Mouse (Mus musculus): ENCODE measurements at regions not wholly inside any gene's neighbourhood (a gene's known extent, or its start where the extent isn't known, plus 50 kb on each side); places are given as distances from the start of the nearest gene placed in this dataset.

DNA sequence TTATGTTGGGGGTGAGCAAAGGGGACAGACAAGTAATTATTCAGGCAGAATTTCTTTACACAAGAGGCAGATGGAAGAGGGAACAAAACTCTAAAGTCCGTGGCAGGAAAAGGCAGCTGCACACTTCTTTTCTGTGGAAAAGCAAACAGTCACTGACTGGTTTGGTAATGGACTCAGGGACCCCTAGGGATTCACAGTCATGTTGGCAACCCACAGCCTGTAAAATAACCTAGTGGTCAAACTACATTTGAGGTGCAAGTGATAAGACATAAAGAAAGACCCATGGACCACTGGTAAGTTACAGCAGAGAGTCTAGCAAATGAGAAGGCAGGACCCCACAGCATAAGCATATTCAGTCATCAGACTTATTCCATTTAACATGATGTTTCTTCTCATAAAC is 526.4 kb upstream of the Cited2 start:
- Histone ChIP-seq H3K4me3 (ENCODE audit: insufficient read depth, low read length) (no peak overlapping the region), H3K27ac (ENCODE audit: insufficient read depth, low read length) (no peak overlapping the region), H3K4me1 (ENCODE audit: control insufficient read depth, insufficient read depth, low read length) (no peaks in the 10 kb centered on the region)
- TF ChIP-seq POLR2A (IDR thresholded peaks at IDR 0.05; ENCODE audit: low read depth, low read length), result no peak
- TF ChIP-seq CTCF (IDR thresholded peaks at IDR 0.05; ENCODE audit: borderline replicate concordance, insufficient read depth, low read length), result no peak

DNA sequence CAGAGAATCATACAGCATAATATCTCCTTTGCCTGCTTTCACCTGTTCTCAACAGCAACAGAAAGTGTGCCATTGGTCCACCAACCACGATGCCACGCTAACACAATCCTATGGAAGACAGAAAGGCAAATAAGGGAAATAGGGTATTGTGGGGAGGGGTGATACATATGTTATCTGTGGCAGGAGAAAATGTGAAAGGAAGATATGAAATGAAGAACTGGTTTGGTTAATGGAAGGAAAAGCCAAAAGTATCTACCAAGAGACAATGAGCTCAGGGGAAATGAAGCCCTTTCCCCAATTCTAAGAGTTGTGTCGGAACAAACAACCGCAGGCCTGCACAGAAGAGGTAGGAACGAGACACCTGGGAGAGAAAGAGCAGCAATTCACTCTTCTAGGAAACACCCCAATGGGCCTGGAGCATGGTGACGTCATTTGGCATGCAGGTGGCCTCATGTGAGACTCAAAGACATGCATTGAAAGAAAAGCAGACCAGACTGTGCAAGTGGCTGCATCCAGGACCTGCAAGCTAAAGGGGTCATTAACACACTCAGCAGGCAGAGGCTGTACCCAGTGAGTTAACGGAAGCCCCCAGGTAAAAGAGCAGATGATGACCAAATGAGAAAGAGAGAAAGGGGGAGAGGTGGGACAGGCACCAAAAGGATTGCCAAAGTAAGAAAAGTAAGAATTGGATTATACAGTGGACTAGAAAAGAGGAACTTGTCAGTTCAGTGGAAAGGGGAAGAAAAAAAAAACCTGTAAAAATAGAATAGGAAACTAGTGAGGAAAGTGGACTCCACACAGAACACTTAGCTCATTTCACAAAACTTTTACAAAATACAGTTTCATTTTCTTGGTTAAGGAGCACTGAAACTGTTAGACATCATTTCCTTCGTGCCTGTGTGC is 522.2 kb upstream of the Cited2 start:
- Histone ChIP-seq H3K4me3 (ENCODE audit: insufficient read depth, low read length) (no peak overlapping the region), H3K4me1 (ENCODE audit: control insufficient read depth, insufficient read depth, low read length) (no peaks in the 10 kb centered on the region), H3K27ac (ENCODE audit: insufficient read depth, low read length) (no peak overlapping the region)
- TF ChIP-seq CTCF (IDR thresholded peaks at IDR 0.05; ENCODE audit: borderline replicate concordance, insufficient read depth, low read length), result no peak
- TF ChIP-seq POLR2A (IDR thresholded peaks at IDR 0.05; ENCODE audit: low read depth, low read length), result no peak

DNA sequence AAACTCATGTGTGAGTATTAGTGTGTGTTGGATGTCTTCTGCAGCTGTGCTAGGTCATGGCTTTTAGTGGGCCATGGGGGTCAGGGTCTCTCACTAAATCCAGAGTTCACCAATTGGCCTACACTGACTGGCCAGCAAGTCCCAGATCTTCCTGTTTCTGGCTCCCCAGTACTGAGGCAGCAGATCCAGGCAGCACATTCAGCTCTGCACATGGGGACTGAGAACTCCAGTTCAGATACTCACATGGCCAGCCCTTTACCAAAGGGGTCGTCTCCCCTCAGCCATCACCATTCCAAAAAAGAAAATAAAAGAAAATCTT is 521.6 kb upstream of the Cited2 start:
- TF ChIP-seq POLR2A (IDR thresholded peaks at IDR 0.05; ENCODE audit: low read depth, low read length), result no peak
- no peak for TF ChIP-seq CTCF (IDR thresholded peaks at IDR 0.05; ENCODE audit: borderline replicate concordance, insufficient read depth, low read length)
- H3K4me3 ChIP-seq (ENCODE audit: insufficient read depth, low read length), result no peak overlapping the region
- H3K27ac ChIP-seq (ENCODE audit: insufficient read depth, low read length), result no peak overlapping the region
- no peaks in the 10 kb centered on the region for H3K4me1 ChIP-seq (ENCODE audit: control insufficient read depth, insufficient read depth, low read length)

DNA sequence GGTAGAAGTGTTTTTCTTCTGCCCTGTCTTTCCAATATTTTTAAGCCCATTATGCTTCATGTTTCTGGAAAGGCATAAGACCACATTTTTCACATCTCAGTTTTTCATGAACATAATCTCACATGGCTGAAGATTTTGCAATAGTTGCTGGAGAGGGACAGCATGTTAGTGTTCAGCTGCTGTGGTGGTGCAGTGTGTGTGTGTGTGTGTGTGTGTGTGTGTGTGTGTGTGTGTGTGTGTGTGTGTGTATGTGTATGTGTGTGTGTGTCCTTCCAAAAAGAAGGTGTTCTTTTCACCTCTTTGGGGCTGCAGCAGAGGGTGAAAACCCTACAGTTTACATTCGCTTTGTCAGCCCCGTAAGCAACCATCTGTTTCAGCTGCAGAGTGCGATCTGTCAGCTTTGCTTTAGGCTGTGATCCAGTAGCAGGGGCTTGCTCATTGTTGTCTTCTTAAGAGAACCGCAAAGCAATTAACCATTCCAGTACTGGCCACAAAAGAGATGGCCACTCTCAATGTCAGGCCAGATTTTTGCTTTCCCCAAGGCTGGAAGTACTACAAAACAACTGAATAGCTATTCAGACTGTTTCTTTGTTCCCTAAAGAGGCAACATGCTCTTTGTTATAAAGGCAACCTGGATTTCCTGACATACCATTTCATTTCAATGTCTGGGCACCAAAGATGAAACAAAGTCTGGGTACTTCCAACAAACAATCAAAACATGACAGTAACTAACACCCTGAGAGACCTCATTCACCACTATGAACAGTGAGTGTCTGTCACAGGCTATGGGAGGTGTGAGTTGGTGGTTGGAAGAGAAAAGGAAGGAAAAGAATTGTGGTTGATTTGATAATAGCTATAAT is 520.2 kb upstream of the Cited2 start:
- TF ChIP-seq POLR2A (IDR thresholded peaks at IDR 0.05; ENCODE audit: low read depth, low read length) (no peak), CTCF (IDR thresholded peaks at IDR 0.05; ENCODE audit: borderline replicate concordance, insufficient read depth, low read length) (no peak)
- Histone ChIP-seq H3K4me1 (ENCODE audit: control insufficient read depth, insufficient read depth, low read length) (no peaks in the 10 kb centered on the region), H3K27ac (ENCODE audit: insufficient read depth, low read length) (no peak overlapping the region), H3K4me3 (ENCODE audit: insufficient read depth, low read length) (no peak overlapping the region)

DNA sequence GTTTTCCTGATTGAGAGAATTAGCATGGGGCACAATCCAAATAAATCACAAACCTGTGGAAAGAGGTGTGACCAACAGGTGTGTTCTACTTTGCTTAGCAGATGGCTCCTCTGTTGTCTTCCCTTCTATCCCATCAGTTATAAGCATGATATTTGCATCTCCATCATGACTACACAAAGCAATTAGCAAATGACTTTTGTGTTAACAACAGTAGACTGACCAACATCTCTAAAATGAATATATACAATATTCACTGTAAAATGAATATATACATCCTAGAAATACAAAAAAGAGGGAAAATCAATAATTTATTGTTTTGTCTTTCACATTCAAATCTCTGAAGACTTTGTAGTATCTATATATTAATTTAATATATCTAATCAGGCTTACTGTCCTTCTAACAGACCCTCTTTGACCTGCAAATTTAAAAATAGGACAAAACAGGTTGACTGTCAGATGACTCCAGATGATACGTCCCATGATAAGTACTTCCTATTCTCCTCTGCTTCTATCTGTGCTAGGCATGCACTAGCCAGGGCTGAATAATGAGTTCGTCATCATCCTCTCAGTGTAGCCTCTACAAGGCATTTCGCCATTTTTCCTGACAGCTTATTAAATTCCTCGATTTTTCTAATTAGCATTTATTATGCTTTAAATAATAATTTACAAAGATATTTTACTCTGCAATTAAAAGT is 519.5 kb upstream of the Cited2 start:
- Histone ChIP-seq H3K4me1 (ENCODE audit: control insufficient read depth, insufficient read depth, low read length) (no peaks in the 10 kb centered on the region), H3K4me3 (ENCODE audit: insufficient read depth, low read length) (no peak overlapping the region), H3K27ac (ENCODE audit: insufficient read depth, low read length) (no peak overlapping the region)
- no peak for TF ChIP-seq CTCF (IDR thresholded peaks at IDR 0.05; ENCODE audit: borderline replicate concordance, insufficient read depth, low read length)
- no peak for TF ChIP-seq POLR2A (IDR thresholded peaks at IDR 0.05; ENCODE audit: low read depth, low read length)

DNA sequence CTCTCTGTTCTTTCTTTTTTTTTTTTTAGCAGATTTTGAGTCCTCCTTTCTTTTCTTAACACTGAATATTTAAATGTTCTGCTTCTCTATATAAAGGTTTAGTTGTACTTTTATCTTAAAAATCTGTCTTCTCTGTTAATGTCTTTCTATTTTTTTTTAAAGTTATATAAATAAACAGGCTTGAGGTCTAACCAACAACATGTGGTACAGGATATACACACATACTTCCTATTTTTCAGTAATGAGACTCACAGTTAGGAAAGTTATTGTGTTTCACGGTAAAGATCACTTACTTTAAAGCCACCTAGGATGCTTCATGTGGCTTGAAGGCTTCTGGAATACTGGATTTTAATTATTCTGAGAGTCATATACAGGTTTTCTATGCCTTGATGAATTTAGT is 518.9 kb upstream of the Cited2 start:
- H3K27ac ChIP-seq (ENCODE audit: insufficient read depth, low read length), result no peak overlapping the region
- TF ChIP-seq POLR2A (IDR thresholded peaks at IDR 0.05; ENCODE audit: low read depth, low read length) (no peak), CTCF (IDR thresholded peaks at IDR 0.05; ENCODE audit: borderline replicate concordance, insufficient read depth, low read length) (no peak)

DNA sequence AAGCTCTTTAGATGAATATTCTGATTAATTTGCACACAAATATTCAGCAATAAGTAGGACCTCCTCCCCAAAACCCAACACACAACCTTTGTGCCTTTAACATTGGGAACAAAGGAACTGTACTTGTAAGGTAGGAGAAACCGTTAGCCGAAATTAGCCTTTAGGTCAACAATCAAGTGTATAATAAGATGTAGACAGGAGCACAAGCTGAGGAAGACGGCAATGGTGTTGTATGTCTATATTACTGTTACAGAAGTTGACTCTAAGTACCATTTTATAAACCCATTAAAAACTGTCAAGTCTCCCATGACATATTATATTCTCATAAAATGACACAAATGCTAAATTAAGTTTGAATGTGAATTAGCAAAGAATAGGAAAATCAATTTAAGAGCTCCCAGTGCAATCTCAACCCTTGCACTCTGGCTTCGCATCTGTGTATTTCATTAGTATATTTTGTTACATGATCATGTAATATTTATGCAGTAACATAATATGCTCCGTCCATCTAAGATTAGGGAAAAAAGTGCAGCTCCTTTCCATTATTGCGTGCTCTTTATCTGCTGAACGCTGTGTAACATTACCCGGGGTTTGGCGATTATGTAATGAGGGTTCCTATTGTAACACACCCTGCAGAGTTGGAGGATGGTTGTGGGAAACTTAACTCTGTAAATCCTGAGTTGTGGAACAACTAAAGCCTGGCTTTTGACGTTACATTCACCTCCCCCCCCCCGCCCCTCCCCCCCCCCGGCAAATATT is 510.3 kb upstream of the Cited2 start:
- Histone ChIP-seq H3K27ac (ENCODE audit: insufficient read depth, low read length) (no peak overlapping the region), H3K4me1 (ENCODE audit: control insufficient read depth, insufficient read depth, low read length) (no peaks in the 10 kb centered on the region), H3K4me3 (ENCODE audit: insufficient read depth, low read length) (no peak overlapping the region)
- no peak for TF ChIP-seq CTCF (IDR thresholded peaks at IDR 0.05; ENCODE audit: borderline replicate concordance, insufficient read depth, low read length)
- no peak for TF ChIP-seq POLR2A (IDR thresholded peaks at IDR 0.05; ENCODE audit: low read depth, low read length)

More for the DNA sequence above, 518.9 kb upstream of the Cited2 start:
- Histone ChIP-seq H3K4me3 (ENCODE audit: insufficient read depth, low read length) (no peak overlapping the region), H3K4me1 (ENCODE audit: control insufficient read depth, insufficient read depth, low read length) (no peaks in the 10 kb centered on the region)

DNA sequence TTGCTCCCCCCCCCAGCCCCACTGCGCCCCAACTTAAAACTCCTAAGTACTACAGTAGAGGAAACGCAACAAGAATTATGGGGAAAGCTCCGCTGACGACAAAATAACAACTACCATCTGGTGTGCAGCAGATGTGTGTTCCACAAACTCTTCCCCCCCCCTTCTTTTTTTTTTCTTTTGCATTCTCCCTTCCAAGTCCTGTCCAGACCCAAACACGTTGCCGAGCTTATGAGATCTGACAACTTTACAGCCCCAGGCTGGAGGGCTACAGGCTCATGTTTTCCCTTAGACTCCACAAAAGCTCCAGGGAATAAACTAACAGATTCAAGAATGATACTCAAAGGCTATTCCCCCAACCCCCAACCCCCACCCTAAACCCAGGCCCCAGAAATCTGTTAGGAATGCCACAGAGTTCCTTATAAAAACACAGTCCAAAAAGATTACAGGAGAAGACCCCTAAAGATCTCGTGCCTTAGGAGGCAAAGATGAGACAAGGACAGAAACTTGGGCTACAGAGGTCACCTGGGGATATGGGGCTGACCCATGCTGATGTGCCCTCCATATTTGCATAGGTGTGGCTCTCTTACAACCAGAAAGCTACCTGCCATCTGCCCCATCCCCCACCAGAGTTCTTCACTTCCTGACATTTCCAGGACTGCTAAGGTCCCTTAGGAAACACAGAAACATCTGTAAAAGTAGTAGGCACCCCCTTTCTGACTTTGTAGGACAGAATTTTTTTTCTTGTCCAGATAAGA is 509.5 kb upstream of the Cited2 start:
- TF ChIP-seq POLR2A (IDR thresholded peaks at IDR 0.05; ENCODE audit: low read depth, low read length) (no peak), CTCF (IDR thresholded peaks at IDR 0.05; ENCODE audit: borderline replicate concordance, insufficient read depth, low read length) (no peak)
- Histone ChIP-seq H3K27ac (ENCODE audit: insufficient read depth, low read length) (no peak overlapping the region), H3K4me3 (ENCODE audit: insufficient read depth, low read length) (no peak overlapping the region)

More for the DNA sequence above, 509.5 kb upstream of the Cited2 start:
- H3K4me1 ChIP-seq (ENCODE audit: control insufficient read depth, insufficient read depth, low read length), result no peaks in the 10 kb centered on the region
